Mouse (Mus musculus) G1E (cell line): ENCODE data around the gene BC053393. TPM values are rescaled to one million over a fixed set of nuclear protein-coding genes. Genes with fewer than 3 reads are reported as not detected.
"Not testable (repeated sequence)": the region's sequence is repeated elsewhere in the genome, so short reads cannot be mapped to it uniquely, and the experiment has no call there.

ENCODE experiments used
- ATAC-seq: 2 replicates; pipeline ENCODE4 v1.8.0; 2016; ENCODE audit warnings: mild to moderate bottlenecking; ENCODE audit not compliant: insufficient number of reproducible peaks, poor library complexity, low FRiP score, severe bottlenecking; ENCODE audit errors: extremely low read depth
- DNase-seq: peaks from one replicate; pipeline ENCODE4 v3.0.0; 2012; ENCODE audit warnings: low spot score
- H3K27me3 ChIP-seq: 2 replicates; pipeline ENCODE4 v1.6.1; 2012; ENCODE audit warnings: mild to moderate bottlenecking, low read length, inconsistent platforms; ENCODE audit not compliant: insufficient read depth
- H3K36me3 ChIP-seq: replicated peaks from 2 replicates; pipeline ENCODE3; 2012; ENCODE audit warnings: mild to moderate bottlenecking, inconsistent platforms
- H3K4me1 ChIP-seq: 2 replicates; pipeline ENCODE4 v1.6.1; 2012; ENCODE audit warnings: low read depth, low read length, inconsistent platforms, mixed read lengths; ENCODE audit not compliant: insufficient read depth
- H3K4me3 ChIP-seq: 2 replicates; pipeline ENCODE4 v1.5.1; 2012; ENCODE audit warnings: low read depth, mild to moderate bottlenecking, inconsistent platforms, low read length, moderate library complexity, mixed read lengths
- H3K9me3 ChIP-seq: replicated peaks from 2 replicates; pipeline ENCODE4 v1.6.1; 2012; ENCODE audit warnings: inconsistent platforms
- CTCF ChIP-seq: IDR thresholded peaks from 2 replicates; pipeline ENCODE4 v1.5.1; 2012; ENCODE audit warnings: low read depth, low read length, inconsistent platforms, mixed read lengths
- GATA1 ChIP-seq: IDR thresholded peaks from 2 replicates; pipeline ENCODE4 v1.6.1; 2012; ENCODE audit warnings: borderline replicate concordance, low read length, inconsistent platforms, mixed read lengths
- GATA2 ChIP-seq: IDR thresholded peaks from 2 replicates; pipeline ENCODE4 v1.6.1; 2012; ENCODE audit warnings: low read depth, low read length, inconsistent platforms, borderline replicate concordance
- POLR2AphosphoS5 ChIP-seq: IDR thresholded peaks from 2 replicates; pipeline ENCODE4 v1.6.1; 2012; ENCODE audit warnings: low read depth, low read length, inconsistent platforms; ENCODE audit not compliant: insufficient replicate concordance
- TAL1 ChIP-seq: conservative IDR thresholded peaks from 2 replicates; pipeline ENCODE4 v1.6.1; 2012; ENCODE audit warnings: low read depth, low read length, inconsistent platforms, mixed read lengths
- polyA plus RNA-seq: library from polyadenylated mRNA; stranded (reverse); fragments of >175 nt; gene quantifications from 2 replicates; pipeline ENCODE4 v1.2.3, GENCODE M21; 2012
- total RNA-seq, 2 experiments: library from RNA; stranded (forward) in 1 of 2; stranded (reverse) in 1 of 2; fragments of 200-1000 nt in 1 of 2; fragments of >200 nt in 1 of 2; fragmentation: Nextera tagmentation in 1 of 2; gene quantifications; 2 replicates each; pipeline ENCODE4 v1.2.3; 2014 to 2017

BC053393 gene
- total and polyA plus RNA-seq, 3 experiments, result 0.11 TPM; not detected in 2

- Histone ChIP-seq H3K4me3 (no peak overlapping the region), H3K36me3 (no peaks in the 10 kb centered on the region), H3K4me1 (no peaks in the 10 kb centered on the region), H3K27me3 (0 out of 2 replicates have a peak, but pooled peaks cover 3% of the 10 kb centered on the region), H3K9me3 (no peaks in the 10 kb centered on the region)
- no peak for DNase-seq
- ATAC-seq, result no peak
- TF ChIP-seq GATA2 (no peak), GATA1 (no peak), POLR2AphosphoS5 (no peak), CTCF (no peak), TAL1 (no peak)
Observed at GRCm38 (mm10) chr11:46631635-46632034, 60.3 kb downstream of the BC053393 start.

- H3K4me3 ChIP-seq, H3K27me3 ChIP-seq, DNase-seq, H3K36me3 ChIP-seq, H3K9me3 ChIP-seq, ATAC-seq, H3K4me1 ChIP-seq: not testable (repeated sequence)
Observed at GRCm38 (mm10) chr11:46635516-46635915, 64.2 kb downstream of the BC053393 start.

GRCm38 (mm10) chr11:46636568-46636967, 65.2 kb downstream of the BC053393 start:
- DNase-seq, result no peak
- Histone ChIP-seq H3K27me3 (0 out of 2 replicates have a peak, but pooled peaks cover 2% of the 10 kb centered on the region), H3K4me1 (no peaks in the 10 kb centered on the region), H3K9me3 (no peaks in the 10 kb centered on the region), H3K36me3 (no peaks in the 10 kb centered on the region), H3K4me3 (no peak overlapping the region)
- ATAC-seq, result no peak
- TF ChIP-seq GATA2, result no peak
- TF ChIP-seq POLR2AphosphoS5, result no peak
- TF ChIP-seq CTCF, result no peak
- TF ChIP-seq GATA1, result no peak
- TF ChIP-seq TAL1, result no peak

Other genes starting within 250 kb of the BC053393 start
- gene Itk, start 182.0 kb upstream of the BC053393 start, total RNA-seq (2014; fragmentation: Nextera tagmentation), result 1.1 and 1.7 TPM in 2 replicates
- gene Itk, start 182.0 kb upstream of the BC053393 start, total RNA-seq (2017), result 0.44 and 1.0 TPM in 2 replicates
- gene Itk, start 182.0 kb upstream of the BC053393 start, polyA plus RNA-seq, result 0.05 TPM in 1 of 2 replicates, not detected in the other
- not detected in 2 replicates for gene Fam71b, start 175.0 kb upstream of the BC053393 start, total RNA-seq (2014; fragmentation: Nextera tagmentation)
- 0.49 TPM in 1 of 2 replicates, not detected in the other for gene Fam71b, start 175.0 kb upstream of the BC053393 start, total RNA-seq (2017)
- not detected in 2 replicates for gene Fam71b, start 175.0 kb upstream of the BC053393 start, polyA plus RNA-seq
- 133 and 154 TPM in 2 replicates for gene Med7, start 134.6 kb upstream of the BC053393 start, total RNA-seq (2014; fragmentation: Nextera tagmentation)
- 77.8 and 103 TPM in 2 replicates for gene Med7, start 134.6 kb upstream of the BC053393 start, total RNA-seq (2017)
- 275 and 326 TPM in 2 replicates for gene Med7, start 134.6 kb upstream of the BC053393 start, polyA plus RNA-seq
- gene Havcr2, start 116.6 kb upstream of the BC053393 start, total RNA-seq (2014; fragmentation: Nextera tagmentation), result 51.6 and 54.5 TPM in 2 replicates
- gene Havcr2, start 116.6 kb upstream of the BC053393 start, total RNA-seq (2017), result 170 and 185 TPM in 2 replicates
- 1.8 and 2.4 TPM in 2 replicates for gene Havcr2, start 116.6 kb upstream of the BC053393 start, polyA plus RNA-seq
- not detected in 2 replicates for gene Gm12169, start 47.3 kb upstream of the BC053393 start, total RNA-seq (2014; fragmentation: Nextera tagmentation)
- gene Gm12169, start 47.3 kb upstream of the BC053393 start, total RNA-seq (2017), result not detected in 2 replicates
- not detected in 2 replicates for gene Gm12169, start 47.3 kb upstream of the BC053393 start, polyA plus RNA-seq
- gene Dppa1, start 57.7 kb downstream of the BC053393 start, total RNA-seq (2014; fragmentation: Nextera tagmentation), result not detected in 2 replicates
- gene Dppa1, start 57.7 kb downstream of the BC053393 start, total RNA-seq (2017), result not detected in 2 replicates
- gene Dppa1, start 57.7 kb downstream of the BC053393 start, polyA plus RNA-seq, result not detected in 2 replicates
- gene Timd2, start 135.5 kb downstream of the BC053393 start, total RNA-seq (2014; fragmentation: Nextera tagmentation), result not detected in 2 replicates
- gene Timd2, start 135.5 kb downstream of the BC053393 start, total RNA-seq (2017), result 0.06 TPM in 1 of 2 replicates, not detected in the other
- gene Timd2, start 135.5 kb downstream of the BC053393 start, polyA plus RNA-seq, result not detected in 2 replicates
- not detected in 2 replicates for gene Havcr1, start 163.5 kb downstream of the BC053393 start, total RNA-seq (2014; fragmentation: Nextera tagmentation)
- not detected in 2 replicates for gene Havcr1, start 163.5 kb downstream of the BC053393 start, total RNA-seq (2017)
- gene Havcr1, start 163.5 kb downstream of the BC053393 start, polyA plus RNA-seq, result not detected in 2 replicates
- not detected in 2 replicates for gene Timd4, start 239.3 kb downstream of the BC053393 start, total RNA-seq (2014; fragmentation: Nextera tagmentation)
- gene Timd4, start 239.3 kb downstream of the BC053393 start, total RNA-seq (2017), result not detected in 2 replicates
- not detected in 2 replicates for gene Timd4, start 239.3 kb downstream of the BC053393 start, polyA plus RNA-seq